Mouse (Mus musculus): Measurements from ENCODE around the gene Sox10.

Sox10 gene

GRCm38 (mm10) chr15:79155572-79155971 lies 9.5 kb downstream of the Sox10 start:
- no peak for DNase-seq

DNA sequence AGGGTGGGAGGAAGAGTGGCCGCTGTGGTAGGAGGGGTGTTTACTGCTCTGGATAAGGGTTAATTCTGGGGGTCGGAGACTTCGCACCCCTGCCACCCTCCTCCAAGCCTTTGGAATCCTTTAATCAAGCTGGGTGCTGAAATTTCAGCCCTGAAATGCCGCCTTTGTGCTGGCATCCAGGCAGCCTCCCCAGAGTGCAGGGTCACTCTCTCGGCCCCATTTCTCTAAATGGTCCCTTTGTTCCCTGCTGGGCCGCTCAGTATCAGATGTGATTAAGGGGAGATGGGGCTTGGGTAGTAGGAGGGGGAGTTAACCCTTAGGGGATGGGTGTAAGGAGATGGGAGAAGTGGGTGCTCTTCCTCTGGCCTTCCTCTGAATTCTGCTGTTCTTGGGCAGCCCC lies 12.3 kb downstream of the Sox10 start:
- DNase-seq, result no peak

- no peak for DNase-seq
These were observed 13.2 kb downstream of the Sox10 start for GRCm38 (mm10) chr15:79151881-79152280.

DNA sequence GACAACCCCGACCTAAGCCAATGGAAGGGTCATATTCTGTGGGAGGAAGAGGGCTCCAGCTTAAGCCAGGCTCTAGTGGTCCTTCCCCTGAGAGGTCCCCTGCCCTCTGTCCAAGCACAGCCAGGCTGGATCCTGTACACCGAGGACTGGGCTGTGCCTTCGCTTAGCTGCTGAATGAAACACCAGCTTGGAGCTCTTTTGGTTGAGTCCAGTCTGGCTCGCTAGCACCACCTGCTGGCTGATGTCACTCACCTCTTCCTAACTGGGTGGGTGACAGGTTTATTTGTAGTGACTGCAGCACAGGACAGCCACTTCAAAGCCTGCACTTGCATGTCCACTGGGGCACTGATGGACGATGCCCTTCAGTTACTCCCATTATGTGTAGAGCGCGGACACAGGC lies 16.5 kb downstream of the Sox10 start:
- DNase-seq, result peak; percentile 88

GRCm38 (mm10) chr15:79145522-79145921 lies 19.5 kb downstream of the Sox10 start:
- DNase-seq, result no peak

DNA sequence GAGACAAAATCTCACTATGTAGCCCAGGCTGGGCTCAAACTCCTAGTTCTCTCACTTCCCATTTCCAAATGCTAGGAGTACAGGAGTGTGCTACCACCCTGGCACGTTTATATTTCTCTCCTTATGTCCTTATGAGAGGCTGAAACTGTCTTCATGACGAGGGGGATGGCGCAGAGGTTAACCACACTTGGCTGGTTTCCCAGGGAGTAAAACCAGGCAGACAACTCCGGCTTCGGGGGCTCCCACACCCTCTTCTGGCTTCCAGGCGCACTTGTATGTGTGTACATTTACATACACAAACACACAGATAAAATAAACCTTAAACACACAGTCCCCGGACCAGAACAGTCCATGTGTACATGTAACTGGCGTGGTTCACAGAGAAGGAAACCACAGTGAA lies 21.0 kb downstream of the Sox10 start:
- DNase-seq, result no peak

DNA sequence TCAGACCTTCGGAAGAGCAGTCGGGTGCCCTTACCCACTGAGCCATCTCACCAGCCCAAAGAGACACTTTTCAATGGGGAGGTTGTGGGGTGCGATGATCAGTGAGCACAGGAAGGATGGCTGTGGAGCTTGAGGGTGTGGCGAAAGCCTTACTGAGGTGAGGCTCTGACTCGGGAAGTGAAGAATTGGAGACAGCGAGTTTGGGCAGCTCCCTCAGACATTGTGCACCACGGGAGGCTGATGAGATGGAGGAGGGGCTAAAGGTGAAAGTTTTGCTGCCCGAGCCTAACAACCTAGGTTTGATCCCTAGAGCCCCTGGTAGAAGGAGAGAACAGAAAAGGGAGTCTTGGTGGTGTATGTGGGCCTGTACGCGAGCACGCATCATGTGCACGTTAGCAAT lies 21.7 kb downstream of the Sox10 start:
- no peak for DNase-seq

- no peak for DNase-seq
These were observed 23.5 kb downstream of the Sox10 start for GRCm38 (mm10) chr15:79141566-79141917.

- DNase-seq, result peak; percentile 95
These were observed 24.0 kb downstream of the Sox10 start, which contains the start of the genes Polr2f and 1700088E04Rik for GRCm38 (mm10) chr15:79140866-79141565. TSS of gene Polr2f (plus strand) at chr15:79141009. TSS of gene 1700088E04Rik (minus strand) at chr15:79141253.

DNA sequence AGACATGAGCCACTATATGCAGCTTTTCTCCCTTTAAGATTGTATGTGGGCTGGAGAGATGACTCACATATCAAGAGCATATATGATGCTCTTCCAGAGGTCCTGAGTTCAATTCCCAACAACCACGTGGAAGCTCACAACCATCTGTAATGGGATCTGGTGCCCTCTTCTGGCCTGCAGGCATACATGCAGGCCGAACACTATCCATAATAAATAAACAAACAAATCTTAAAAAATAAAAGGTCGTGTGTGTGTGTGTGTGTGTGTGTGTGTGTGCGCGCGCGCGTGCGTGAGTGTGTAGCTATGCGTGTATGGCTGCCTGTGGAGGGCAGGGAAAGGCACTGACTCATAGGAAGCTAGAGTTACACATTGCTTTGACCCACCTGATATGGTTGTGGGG lies 25.4 kb downstream of the Sox10 start:
- peak; percentile 15 for DNase-seq

DNA sequence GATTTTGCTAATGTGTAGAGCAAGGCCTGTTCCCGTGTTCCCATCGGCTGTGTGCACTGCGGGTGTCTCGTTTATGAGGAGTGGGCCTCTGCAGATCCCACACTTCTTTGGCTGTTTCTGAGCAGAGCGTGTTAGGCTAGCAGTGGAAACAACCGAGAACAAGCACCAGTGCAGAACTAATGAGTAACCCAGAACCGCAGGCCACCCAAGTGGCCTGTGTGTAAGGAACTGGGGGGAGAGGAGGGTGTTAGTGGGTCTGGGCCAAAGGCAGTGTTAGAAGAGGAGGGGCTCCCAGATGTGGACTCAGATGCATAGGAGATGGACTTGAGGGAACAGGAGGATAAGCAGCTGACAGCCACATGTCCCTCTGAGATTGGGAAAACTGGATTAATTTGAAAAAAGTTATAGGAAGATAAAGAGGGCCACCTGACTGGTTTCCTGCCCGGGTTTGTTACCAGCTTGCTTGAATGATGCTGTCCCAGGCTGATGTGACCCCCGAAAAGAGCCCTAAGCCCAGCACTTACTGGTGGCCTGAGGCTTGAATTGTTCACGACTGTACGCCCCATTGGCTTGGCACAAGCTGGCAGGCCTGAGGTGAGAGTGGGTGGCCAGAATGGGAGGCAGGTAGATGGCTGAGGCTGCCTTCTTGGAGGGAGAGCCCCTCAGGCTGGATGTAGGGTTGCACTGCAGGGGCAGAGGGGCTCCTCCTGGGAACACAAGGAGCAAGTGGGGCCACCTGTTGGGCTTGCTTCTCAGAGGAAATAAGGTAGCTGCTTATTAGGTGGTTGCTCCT lies 29.1 kb downstream of the Sox10 start:
- no peak for DNase-seq

GRCm38 (mm10) chr15:79135332-79135731 lies 29.7 kb downstream of the Sox10 start:
- no peak for DNase-seq

GRCm38 (mm10) chr15:79134496-79135270 lies 30.4 kb downstream of the Sox10 start:
- DNase-seq, result no peak

GRCm38 (mm10) chr15:79133191-79133661 lies 31.8 kb downstream of the Sox10 start:
- DNase-seq, result peak; percentile 32

- peak; percentile 96 for DNase-seq
These were observed 33.6 kb downstream of the Sox10 start for GRCm38 (mm10) chr15:79131442-79131841.

- DNase-seq, result peak; percentile 85
These were observed 34.3 kb downstream of the Sox10 start for GRCm38 (mm10) chr15:79130782-79131181.

- DNase-seq, result no peak
These were observed 35.7 kb downstream of the Sox10 start for GRCm38 (mm10) chr15:79129311-79129710.

DNA sequence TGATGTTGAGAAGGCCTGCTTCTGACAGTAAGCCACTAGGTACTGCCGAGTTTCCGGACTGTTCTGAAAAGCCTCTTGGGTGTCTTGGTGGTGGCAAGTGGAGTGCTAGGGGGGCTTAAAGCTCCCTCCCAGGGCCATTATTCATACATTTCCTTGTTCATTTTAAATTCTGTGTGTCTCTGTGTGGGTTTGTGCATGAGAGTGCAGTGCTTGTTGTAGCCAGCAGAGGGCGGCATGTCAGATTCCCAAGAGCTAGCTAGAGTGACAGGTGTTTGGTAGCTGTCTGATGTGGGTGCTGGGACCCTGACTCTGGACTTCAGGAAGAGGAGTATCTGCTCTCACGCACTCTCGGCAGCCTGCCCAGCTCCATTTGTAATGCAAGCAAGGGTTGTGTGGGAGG lies 36.8 kb downstream of the Sox10 start:
- DNase-seq, result no peak

DNA sequence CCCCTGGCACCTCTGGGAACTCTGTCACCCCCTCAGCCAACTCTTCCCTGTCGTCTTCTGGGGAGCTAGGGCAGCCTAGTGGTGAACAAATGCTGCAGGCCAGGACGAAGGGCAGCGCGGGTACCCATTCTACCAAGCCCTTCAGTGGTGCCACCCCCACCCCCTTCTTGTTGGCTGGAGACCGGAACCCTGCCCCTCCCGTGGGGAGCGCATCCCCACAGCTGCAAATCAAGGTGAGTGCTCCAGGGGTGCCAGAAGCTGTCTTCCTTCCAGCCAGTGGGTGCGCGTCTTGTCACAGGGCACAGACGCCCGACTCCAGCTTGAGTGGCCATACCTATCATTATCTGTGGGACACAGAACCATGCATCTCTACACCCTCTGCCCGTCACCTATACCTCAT lies 37.9 kb downstream of the Sox10 start:
- no peak for DNase-seq

GRCm38 (mm10) chr15:79126217-79126932 lies 38.7 kb downstream of the Sox10 start:
- peak; percentile 76 for DNase-seq

DNA sequence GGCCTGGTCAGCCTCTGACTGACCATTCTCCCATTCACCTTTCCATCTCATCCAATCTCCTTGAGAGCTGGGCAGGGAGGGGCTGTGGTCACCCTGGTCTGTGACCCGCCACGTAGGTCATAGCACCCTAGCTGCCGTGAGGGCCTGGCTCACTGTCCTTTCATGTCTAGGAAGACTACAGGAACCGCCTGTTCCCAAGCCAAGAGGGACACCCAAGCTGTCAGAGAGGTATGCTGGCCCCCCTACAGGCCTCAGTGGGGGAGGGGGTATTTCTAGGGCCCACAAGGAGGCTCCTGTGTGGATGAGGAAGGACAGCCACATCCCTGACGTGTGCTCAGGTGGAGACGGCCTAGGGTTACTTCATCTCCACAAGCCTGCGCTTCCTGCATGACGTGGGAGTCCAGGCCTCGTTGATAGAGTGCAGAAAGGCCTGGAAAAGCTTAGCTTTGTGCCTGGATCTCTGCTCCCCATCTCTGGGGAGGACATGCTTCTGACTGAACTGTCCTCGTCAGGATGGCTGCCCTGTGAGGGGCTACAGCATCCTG lies 40.6 kb downstream of the Sox10 start:
- DNase-seq, result no peak

- DNase-seq, result no peak
These were observed 41.3 kb downstream of the Sox10 start for GRCm38 (mm10) chr15:79123751-79124150.

Data from lung, postnatal 36 days (tissue).